Mouse (Mus musculus): ENCODE data around the gene Smc2.

DNA sequence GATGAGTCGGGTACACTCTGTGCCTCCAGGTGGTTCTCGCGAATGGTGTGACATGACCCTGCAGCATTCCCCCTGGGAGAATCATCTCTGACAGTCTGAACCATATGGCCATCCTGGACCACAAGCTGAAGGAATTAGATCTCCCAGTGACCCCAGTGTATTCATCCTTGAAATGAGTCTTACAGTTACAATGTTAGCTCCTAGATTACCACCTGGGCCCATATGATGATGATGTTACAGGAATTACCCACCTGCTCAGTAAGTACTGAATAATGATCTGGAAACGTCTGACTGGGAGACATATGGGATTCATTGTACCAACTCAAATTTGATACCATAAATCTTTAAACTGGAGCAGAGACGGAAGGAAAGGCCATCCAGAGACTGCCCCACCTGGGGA, 87.4 kb downstream of the Smc2 start:
- TF ChIP-seq POLR2A (IDR thresholded peaks at IDR 0.05; ENCODE audit: borderline replicate concordance, control insufficient read depth, low read depth, low read length) = no peak
- no peak for TF ChIP-seq CTCF (IDR thresholded peaks at IDR 0.05; ENCODE audit: control insufficient read depth, insufficient read depth, low read length)
